Comparison of ENCODE assay signal across 8 mouse cellular contexts in genomic region chr6:125159773-125160557, GRCm38 (mm10). TPM values are rescaled to one million over a fixed set of nuclear protein-coding genes. Genes with fewer than 3 reads are reported as not detected.
DNase-seq lines count a peak whose midpoint lies in the region; ATAC-seq and TF ChIP-seq lines count a peak whose summit lies in the region.

No protein-coding gene starts in this region.

- H3K9me3 ChIP-seq in heart, embryonic 13.5 days = no peaks in the 10 kb centered on the region
- no peaks in the 10 kb centered on the region for H3K9me3 ChIP-seq in midbrain, embryonic 11.5 days (ENCODE audit: control insufficient read depth, low read length)
- H3K9me3 ChIP-seq in midbrain, embryonic 15.5 days = no peaks in the 10 kb centered on the region
- H3K9me3 ChIP-seq in embryonic facial prominence, embryonic 13.5 days = no peaks in the 10 kb centered on the region
- no peaks in the 10 kb centered on the region for H3K9me3 ChIP-seq in liver, embryonic 15.5 days (replicated peaks)

- peak overlapping the region; percentile 99 for H3K27ac ChIP-seq in heart, embryonic 13.5 days (replicated peaks)
- peak overlapping the region; percentile 27 for H3K27ac ChIP-seq in midbrain, embryonic 11.5 days (ENCODE audit: low read depth, low read length)
- H3K27ac ChIP-seq in midbrain, embryonic 15.5 days = no peak overlapping the region
- peak overlapping the region; percentile 69; the same call in 1 of the 2 replicates for H3K27ac ChIP-seq in embryonic facial prominence, embryonic 13.5 days
- H3K27ac ChIP-seq in liver, embryonic 15.5 days (replicated peaks) = peak overlapping the region; percentile 48; the same call in 1 of the 2 replicates
- no peak overlapping the region for H3K27ac ChIP-seq in thymus, adult 2 months (ENCODE audit: control insufficient read depth, insufficient read depth, low read length)

- DNase-seq in heart, adult 18-20 months = no peak
- DNase-seq in midbrain, embryonic 11.5 days (ENCODE audit: low spot score, missing footprints) = peak; percentile 91
- DNase-seq in thymus, adult 2 months = no peak
- DNase-seq in thymus, postnatal 36 days = no peak

- no peak overlapping the region for H3K4me3 ChIP-seq in heart, embryonic 13.5 days
- no peak overlapping the region for H3K4me3 ChIP-seq in midbrain, embryonic 11.5 days (ENCODE audit: low read depth, low read length)
- H3K4me3 ChIP-seq in midbrain, embryonic 15.5 days = no peak overlapping the region
- no peak overlapping the region for H3K4me3 ChIP-seq in embryonic facial prominence, embryonic 13.5 days
- no peak overlapping the region for H3K4me3 ChIP-seq in liver, embryonic 15.5 days (replicated peaks)
- H3K4me3 ChIP-seq in thymus, adult 2 months (ENCODE audit: control insufficient read depth, insufficient read depth, low read length) = no peak overlapping the region

- no peak for TF ChIP-seq POLR2A in thymus, adult 2 months (IDR thresholded peaks at IDR 0.05; ENCODE audit: control insufficient read depth, extremely low read depth, insufficient read depth, low read length, poor library complexity)

- H3K36me3 ChIP-seq in heart, embryonic 13.5 days = peaks cover 91% of the 10 kb centered on the region
- H3K36me3 ChIP-seq in midbrain, embryonic 11.5 days (ENCODE audit: control insufficient read depth, insufficient read depth, low read length) = peaks cover 20% of the 10 kb centered on the region
- peaks cover 13% of the 10 kb centered on the region for H3K36me3 ChIP-seq in midbrain, embryonic 15.5 days (replicated peaks)
- peaks cover 67% of the 10 kb centered on the region for H3K36me3 ChIP-seq in embryonic facial prominence, embryonic 13.5 days
- H3K36me3 ChIP-seq in liver, embryonic 15.5 days (replicated peaks) = peaks cover 69% of the 10 kb centered on the region
- peaks cover 33% of the 10 kb centered on the region for H3K36me3 ChIP-seq in thymus, adult 2 months (ENCODE audit: control insufficient read depth, insufficient read depth, low read length)

- peaks cover 41% of the 10 kb centered on the region for H3K4me1 ChIP-seq in heart, embryonic 13.5 days
- H3K4me1 ChIP-seq in midbrain, embryonic 11.5 days (ENCODE audit: control insufficient read depth, insufficient read depth, low read length) = peaks cover 32% of the 10 kb centered on the region
- H3K4me1 ChIP-seq in midbrain, embryonic 15.5 days = peaks cover 27% of the 10 kb centered on the region
- peaks cover 31% of the 10 kb centered on the region for H3K4me1 ChIP-seq in embryonic facial prominence, embryonic 13.5 days
- peaks cover 70% of the 10 kb centered on the region for H3K4me1 ChIP-seq in liver, embryonic 15.5 days (replicated peaks)
- peaks cover 10% of the 10 kb centered on the region for H3K4me1 ChIP-seq in thymus, adult 2 months (replicated peaks; ENCODE audit: control insufficient read depth, insufficient read depth, low read length)

- 69% methylated on average over 7 of the region's 7 CpGs for WGBS in heart, embryonic 13.5 days
- WGBS in midbrain, embryonic 11.5 days = 89% methylated on average over 7 of the region's 7 CpGs
- WGBS in midbrain, embryonic 15.5 days = 81% methylated on average over 7 of the region's 7 CpGs
- 78% methylated on average over 7 of the region's 7 CpGs for WGBS in embryonic facial prominence, embryonic 13.5 days
- 56% methylated on average over 7 of the region's 7 CpGs for WGBS in liver, embryonic 15.5 days (ENCODE audit: insufficient replicate concordance)
- 89% methylated on average over 7 of the region's 7 CpGs for WGBS in thymus, adult 2 months

- peak overlapping the region; percentile 67 for H3K9ac ChIP-seq in heart, embryonic 13.5 days
- H3K9ac ChIP-seq in midbrain, embryonic 11.5 days (ENCODE audit: low read length) = 0 out of 2 replicates have a peak overlapping the region, but pooled peaks have one; percentile 12
- no peak overlapping the region for H3K9ac ChIP-seq in midbrain, embryonic 15.5 days
- H3K9ac ChIP-seq in embryonic facial prominence, embryonic 13.5 days = 0 out of 2 replicates have a peak overlapping the region, but pooled peaks have one; percentile 12
- H3K9ac ChIP-seq in liver, embryonic 15.5 days = peak overlapping the region; percentile 15; the same call in 1 of the 2 replicates

- TF ChIP-seq CTCF in thymus, adult 2 months (IDR thresholded peaks at IDR 0.05; ENCODE audit: borderline replicate concordance, control insufficient read depth, extremely low read depth, insufficient read depth, low read length, poor library complexity) = no peak

- ATAC-seq in heart, embryonic 13.5 days (ENCODE audit: extremely low read depth, insufficient number of reproducible peaks, low FRiP score, low TSS enrichment) = no peak
- ATAC-seq in midbrain, embryonic 11.5 days (ENCODE audit: low FRiP score) = no peak
- no peak for ATAC-seq in midbrain, embryonic 15.5 days (replicated peaks)
- ATAC-seq in embryonic facial prominence, embryonic 13.5 days (ENCODE audit: insufficient number of reproducible peaks, insufficient read depth, low FRiP score, low TSS enrichment, low read depth) = no peak
- no peak for ATAC-seq in liver, embryonic 15.5 days (ENCODE audit: insufficient read depth)

- no peaks in the 10 kb centered on the region for H3K27me3 ChIP-seq in heart, embryonic 13.5 days (replicated peaks)
- H3K27me3 ChIP-seq in midbrain, embryonic 11.5 days (ENCODE audit: control insufficient read depth, insufficient read depth, low read length) = no peaks in the 10 kb centered on the region
- no peaks in the 10 kb centered on the region for H3K27me3 ChIP-seq in midbrain, embryonic 15.5 days (replicated peaks)
- no peaks in the 10 kb centered on the region for H3K27me3 ChIP-seq in embryonic facial prominence, embryonic 13.5 days
- no peaks in the 10 kb centered on the region for H3K27me3 ChIP-seq in liver, embryonic 15.5 days
- no peaks in the 10 kb centered on the region for H3K27me3 ChIP-seq in thymus, adult 2 months (ENCODE audit: control insufficient read depth, insufficient read depth, low read length)

- 0 out of 2 replicates have a peak overlapping the region, but pooled peaks have one; percentile 2 for H3K4me2 ChIP-seq in heart, embryonic 13.5 days
- no peak overlapping the region for H3K4me2 ChIP-seq in midbrain, embryonic 11.5 days
- no peak overlapping the region for H3K4me2 ChIP-seq in midbrain, embryonic 15.5 days
- H3K4me2 ChIP-seq in embryonic facial prominence, embryonic 13.5 days = no peak overlapping the region
- peak overlapping the region; percentile 16 for H3K4me2 ChIP-seq in liver, embryonic 15.5 days

RNA-seq across cellular contexts. Expression of gene Gapdh, which starts 6.3 kb away (rescaled TPM):
- polyA plus RNA-seq in heart, embryonic 13.5 days (2015; fragmentation: Nextera tagmentation; extraction: Ambion mirVana) = 4,266 and 4,534 TPM in 2 replicates
- 1,000 to 10,000 TPM; 4,422 to 5,568 TPM for total RNA-seq in heart, adult 18-20 months (2021)
- polyA plus RNA-seq in midbrain, embryonic 11.5 days (2014; fragmentation: Nextera tagmentation; extraction: Ambion mirVana) = 2,357 and 2,675 TPM in 2 replicates
- 1,389 and 1,453 TPM in 2 replicates for polyA plus RNA-seq in midbrain, embryonic 15.5 days (2015; fragmentation: Nextera tagmentation; extraction: Ambion mirVana)
- polyA plus RNA-seq in embryonic facial prominence, embryonic 13.5 days (2015; fragmentation: Nextera tagmentation; extraction: Ambion mirVana) = 1,482 and 1,867 TPM in 2 replicates
- 1,016 and 1,025 TPM in 2 replicates for polyA plus RNA-seq in liver, embryonic 15.5 days (2015; fragmentation: Nextera tagmentation; extraction: Ambion mirVana)
- 3,688 and 4,326 TPM in 2 replicates for polyA plus RNA-seq in thymus, adult 2 months (2012; rRNA removed)

RNA-seq across cellular contexts. Expression of gene Iffo1, which starts 14.9 kb away (rescaled TPM):
- 9.4 and 9.5 TPM in 2 replicates for polyA plus RNA-seq in heart, embryonic 13.5 days (2015; fragmentation: Nextera tagmentation; extraction: Ambion mirVana)
- total RNA-seq in heart, adult 18-20 months (2021) = 1 to 10 TPM; 5.0 to 5.9 TPM
- polyA plus RNA-seq in midbrain, embryonic 11.5 days (2014; fragmentation: Nextera tagmentation; extraction: Ambion mirVana) = 8.4 and 8.6 TPM in 2 replicates
- 22.0 and 23.3 TPM in 2 replicates for polyA plus RNA-seq in midbrain, embryonic 15.5 days (2015; fragmentation: Nextera tagmentation; extraction: Ambion mirVana)
- 15.5 and 17.6 TPM in 2 replicates for polyA plus RNA-seq in embryonic facial prominence, embryonic 13.5 days (2015; fragmentation: Nextera tagmentation; extraction: Ambion mirVana)
- polyA plus RNA-seq in liver, embryonic 15.5 days (2015; fragmentation: Nextera tagmentation; extraction: Ambion mirVana) = 4.3 and 5.2 TPM in 2 replicates
- 90.4 and 94.6 TPM in 2 replicates for polyA plus RNA-seq in thymus, adult 2 months (2012; rRNA removed)

RNA-seq across cellular contexts. Expression of gene Nop2, which starts 28.3 kb away (rescaled TPM):
- polyA plus RNA-seq in heart, embryonic 13.5 days (2015; fragmentation: Nextera tagmentation; extraction: Ambion mirVana) = 42.7 and 48.1 TPM in 2 replicates
- 10 to 100 TPM; 19.2 to 20.1 TPM for total RNA-seq in heart, adult 18-20 months (2021)
- polyA plus RNA-seq in midbrain, embryonic 11.5 days (2014; fragmentation: Nextera tagmentation; extraction: Ambion mirVana) = 55.1 and 58.4 TPM in 2 replicates
- 48.4 and 49.1 TPM in 2 replicates for polyA plus RNA-seq in midbrain, embryonic 15.5 days (2015; fragmentation: Nextera tagmentation; extraction: Ambion mirVana)
- 62.5 and 69.3 TPM in 2 replicates for polyA plus RNA-seq in embryonic facial prominence, embryonic 13.5 days (2015; fragmentation: Nextera tagmentation; extraction: Ambion mirVana)
- polyA plus RNA-seq in liver, embryonic 15.5 days (2015; fragmentation: Nextera tagmentation; extraction: Ambion mirVana) = 32.1 and 33.5 TPM in 2 replicates
- 26.4 and 28.6 TPM in 2 replicates for polyA plus RNA-seq in thymus, adult 2 months (2012; rRNA removed)

RNA-seq across cellular contexts. Expression of gene Ncapd2, which starts 31.5 kb away (rescaled TPM):
- 80.3 and 81.8 TPM in 2 replicates for polyA plus RNA-seq in heart, embryonic 13.5 days (2015; fragmentation: Nextera tagmentation; extraction: Ambion mirVana)
- 10 to 100 TPM; 12.2 to 15.6 TPM for total RNA-seq in heart, adult 18-20 months (2021)
- polyA plus RNA-seq in midbrain, embryonic 11.5 days (2014; fragmentation: Nextera tagmentation; extraction: Ambion mirVana) = 127 and 140 TPM in 2 replicates
- 58.3 and 58.6 TPM in 2 replicates for polyA plus RNA-seq in midbrain, embryonic 15.5 days (2015; fragmentation: Nextera tagmentation; extraction: Ambion mirVana)
- 150 and 163 TPM in 2 replicates for polyA plus RNA-seq in embryonic facial prominence, embryonic 13.5 days (2015; fragmentation: Nextera tagmentation; extraction: Ambion mirVana)
- polyA plus RNA-seq in liver, embryonic 15.5 days (2015; fragmentation: Nextera tagmentation; extraction: Ambion mirVana) = 93.2 and 109 TPM in 2 replicates
- polyA plus RNA-seq in thymus, adult 2 months (2012; rRNA removed) = 430 and 598 TPM in 2 replicates

RNA-seq across cellular contexts. Expression of gene Mrpl51, which starts 31.6 kb away (rescaled TPM):
- 219 and 251 TPM in 2 replicates for polyA plus RNA-seq in heart, embryonic 13.5 days (2015; fragmentation: Nextera tagmentation; extraction: Ambion mirVana)
- 100 to 1,000 TPM; 316 to 366 TPM for total RNA-seq in heart, adult 18-20 months (2021)
- polyA plus RNA-seq in midbrain, embryonic 11.5 days (2014; fragmentation: Nextera tagmentation; extraction: Ambion mirVana) = 200 and 208 TPM in 2 replicates
- polyA plus RNA-seq in midbrain, embryonic 15.5 days (2015; fragmentation: Nextera tagmentation; extraction: Ambion mirVana) = 129 and 131 TPM in 2 replicates
- polyA plus RNA-seq in embryonic facial prominence, embryonic 13.5 days (2015; fragmentation: Nextera tagmentation; extraction: Ambion mirVana) = 216 and 218 TPM in 2 replicates
- polyA plus RNA-seq in liver, embryonic 15.5 days (2015; fragmentation: Nextera tagmentation; extraction: Ambion mirVana) = 145 and 160 TPM in 2 replicates
- polyA plus RNA-seq in thymus, adult 2 months (2012; rRNA removed) = 68.1 and 70.7 TPM in 2 replicates

Comparison
In these comparisons a context has a peak if more than half of its experiments do, and no peak if none do; other contexts are left out.
1. H3K27ac ChIP-seq: peak in heart, embryonic 13.5 days (single experiment), midbrain, embryonic 11.5 days (single experiment), embryonic facial prominence, embryonic 13.5 days (single experiment) and liver, embryonic 15.5 days (single experiment); none in midbrain, embryonic 15.5 days (single experiment) and thymus, adult 2 months (single experiment).
2. H3K4me2 ChIP-seq: peak in heart, embryonic 13.5 days (single experiment) and liver, embryonic 15.5 days (single experiment); none in midbrain, embryonic 11.5 days (single experiment), midbrain, embryonic 15.5 days (single experiment) and embryonic facial prominence, embryonic 13.5 days (single experiment).